In the genomic region with DNA sequence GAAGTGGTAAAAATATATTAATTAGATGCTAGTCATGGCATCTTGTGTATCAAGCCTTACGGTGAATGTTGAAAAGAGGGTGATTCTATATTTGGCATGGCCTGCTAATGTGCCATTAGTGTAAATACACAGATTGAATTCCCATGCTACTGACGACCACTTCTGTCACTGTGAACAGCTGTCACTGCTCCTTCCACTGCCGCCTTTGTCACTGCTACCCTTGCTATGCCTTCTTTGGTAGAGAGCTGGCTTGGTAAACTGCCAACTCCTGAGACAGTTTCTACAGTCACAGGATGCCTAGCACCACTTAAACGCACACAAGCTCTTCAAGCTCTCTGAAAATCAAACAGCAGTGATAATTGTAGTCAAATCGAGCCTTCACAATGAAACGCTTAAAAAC, we compare ENCODE assay signal across 10 mouse cellular contexts.
DNase-seq lines count a peak whose midpoint lies in the region; ATAC-seq lines count a peak whose summit lies in the region.
"Had no signal": no experiment of that assay in that cellular context is flagged by ENCODE, and none has a peak within 500 bp of the region (broad histone marks: within the 10 kb centered on the region; RNA-seq: fewer than 3 reads in every experiment).

No protein-coding gene starts in this region.

- peak; percentile 24 to 29 for DNase-seq in frontal cortex, postnatal 36 days (ENCODE audit: low spot score in 2 of 2)
- no peak for DNase-seq in frontal cortex, postnatal 25 days (ENCODE audit: low spot score in 2 of 2)
- DNase-seq in midbrain, embryonic 14.5 days: peak; percentile 65
- no peak for DNase-seq in midbrain, embryonic 11.5 days (ENCODE audit: low spot score, missing footprints)
- DNase-seq in left cerebral cortex, postnatal 4 days: peak; percentile 38
- peak; percentile 9 for DNase-seq in right cerebral cortex, postnatal 4 days
- no peak for DNase-seq in kidney, adult 8-10 months
- DNase-seq in gastrocnemius, postnatal 4 days (ENCODE audit: low spot score in 2 of 2): no peak

- H3K27ac ChIP-seq in midbrain, embryonic 14.5 days (replicated peaks; ENCODE audit: low read depth, low read length): no peak overlapping the region
- no peak overlapping the region for H3K27ac ChIP-seq in midbrain, embryonic 11.5 days (ENCODE audit: low read depth, low read length)
- H3K27ac ChIP-seq: embryonic facial prominence, embryonic 12.5 days; liver, embryonic 15.5 days had no signal

- no peaks in the 10 kb centered on the region for H3K9me3 ChIP-seq in midbrain, embryonic 14.5 days (ENCODE audit: control insufficient read depth, low read length)
- no peaks in the 10 kb centered on the region for H3K9me3 ChIP-seq in midbrain, embryonic 11.5 days (ENCODE audit: control insufficient read depth, low read length)
- H3K9me3 ChIP-seq: embryonic facial prominence, embryonic 12.5 days; liver, embryonic 15.5 days had no signal

- H3K27me3 ChIP-seq in midbrain, embryonic 14.5 days (ENCODE audit: control insufficient read depth, insufficient read depth, low read length): no peaks in the 10 kb centered on the region
- H3K27me3 ChIP-seq in midbrain, embryonic 11.5 days (ENCODE audit: control insufficient read depth, insufficient read depth, low read length): no peaks in the 10 kb centered on the region
- H3K27me3 ChIP-seq: embryonic facial prominence, embryonic 12.5 days had no signal

- H3K36me3 ChIP-seq in midbrain, embryonic 14.5 days (ENCODE audit: control insufficient read depth, insufficient read depth, low read length): no peaks in the 10 kb centered on the region
- H3K36me3 ChIP-seq in midbrain, embryonic 11.5 days (ENCODE audit: control insufficient read depth, insufficient read depth, low read length): no peaks in the 10 kb centered on the region
- H3K36me3 ChIP-seq: embryonic facial prominence, embryonic 12.5 days; liver, embryonic 15.5 days had no signal

- WGBS in midbrain, embryonic 14.5 days: 53% methylated on average over 6 of the region's 6 CpGs
- 83% methylated on average over 6 of the region's 6 CpGs for WGBS in midbrain, embryonic 11.5 days

- intact Hi-C loops in left cerebral cortex, postnatal 4 days (cut with DNase I): no loop called here

- 0 out of 2 replicates have a peak, but pooled peaks cover 4% of the 10 kb centered on the region for H3K4me1 ChIP-seq in midbrain, embryonic 14.5 days (ENCODE audit: control insufficient read depth, insufficient read depth, low read length)
- H3K4me1 ChIP-seq in midbrain, embryonic 11.5 days (ENCODE audit: control insufficient read depth, insufficient read depth, low read length): no peaks in the 10 kb centered on the region

- H3K4me2 ChIP-seq in midbrain, embryonic 14.5 days (ENCODE audit: low read length): no peak overlapping the region
- no peak overlapping the region for H3K4me2 ChIP-seq in midbrain, embryonic 11.5 days
- H3K4me2 ChIP-seq: embryonic facial prominence, embryonic 12.5 days; liver, embryonic 15.5 days had no signal

- no peak; the same call in 1 of the 2 replicates for ATAC-seq in midbrain, embryonic 14.5 days (ENCODE audit: low FRiP score, low TSS enrichment)
- no peak for ATAC-seq in midbrain, embryonic 11.5 days (ENCODE audit: low FRiP score)

- no peak overlapping the region for H3K9ac ChIP-seq in midbrain, embryonic 14.5 days (replicated peaks; ENCODE audit: low read length)
- H3K9ac ChIP-seq in midbrain, embryonic 11.5 days (ENCODE audit: low read length): no peak overlapping the region
- H3K9ac ChIP-seq: embryonic facial prominence, embryonic 12.5 days; liver, embryonic 15.5 days had no signal

- H3K4me3 ChIP-seq in midbrain, embryonic 14.5 days (replicated peaks; ENCODE audit: low read depth, low read length): no peak overlapping the region
- H3K4me3 ChIP-seq in midbrain, embryonic 11.5 days (ENCODE audit: low read depth, low read length): no peak overlapping the region
- H3K4me3 ChIP-seq: embryonic facial prominence, embryonic 12.5 days; liver, embryonic 15.5 days had no signal

Comparison
In these comparisons a context has a peak if more than half of its experiments do, and no peak if none do; other contexts are left out.
1. DNase-seq: peak in frontal cortex, postnatal 36 days (2 of 2), midbrain, embryonic 14.5 days (single experiment), left cerebral cortex, postnatal 4 days (single experiment) and right cerebral cortex, postnatal 4 days (single experiment); none in frontal cortex, postnatal 25 days (0 of 2), midbrain, embryonic 11.5 days (single experiment), kidney, adult 8-10 months (0 of 2) and gastrocnemius, postnatal 4 days (0 of 2).